Mouse (Mus musculus): ENCODE measurements around the gene Pde7b.

Pde7b gene

DNA sequence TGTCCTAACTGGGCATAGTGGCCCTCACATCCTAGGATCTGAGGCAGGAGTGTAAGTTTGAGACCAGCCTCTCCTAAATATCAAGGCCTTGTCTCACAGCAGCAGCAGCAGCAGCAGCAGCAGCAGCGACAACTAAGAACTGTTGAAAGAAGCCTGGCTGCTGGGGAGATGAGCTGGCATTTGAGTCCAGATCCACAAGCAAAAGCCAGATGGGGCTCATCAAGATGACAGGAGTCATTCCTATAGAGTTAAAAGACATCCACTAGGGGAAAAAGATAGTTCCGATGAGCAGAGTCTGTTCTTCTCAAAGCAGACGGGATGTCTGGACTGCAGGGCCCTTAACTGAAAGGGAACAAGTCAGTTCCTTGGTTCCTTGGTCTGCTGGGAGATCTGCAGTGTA lies 316.5 kb downstream of the Pde7b start:
- peak; percentile 23 for DNase-seq

GRCm38 (mm10) chr10:20405471-20405870 lies 319.4 kb downstream of the Pde7b start:
- DNase-seq, result peak; percentile 65

- DNase-seq, result no peak
Observed at GRCm38 (mm10) chr10:20402941-20403340, 321.9 kb downstream of the Pde7b start.

GRCm38 (mm10) chr10:20400406-20400805 lies 324.5 kb downstream of the Pde7b start:
- DNase-seq, result no peak

GRCm38 (mm10) chr10:20398641-20399390 lies 326.1 kb downstream of the Pde7b start:
- DNase-seq, result no peak

DNA sequence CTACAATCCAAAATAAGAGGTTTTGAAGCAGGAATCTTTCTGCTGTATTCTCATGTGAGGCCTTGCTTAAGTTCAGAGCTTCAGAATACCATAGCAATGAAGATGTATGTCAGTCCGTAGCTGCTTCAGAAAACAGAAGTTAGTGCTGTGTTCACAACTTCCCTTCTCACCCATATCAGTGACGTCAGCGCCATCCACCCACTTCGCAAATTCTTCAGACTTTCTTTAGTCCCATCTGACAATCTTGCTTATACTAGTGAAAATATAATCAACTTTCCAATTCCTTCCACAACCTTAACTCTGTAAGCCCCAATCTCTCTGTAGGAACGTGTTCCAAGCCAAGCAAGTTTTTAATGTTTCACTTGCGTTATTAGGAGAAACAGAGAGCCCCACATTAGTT lies 326.7 kb downstream of the Pde7b start:
- DNase-seq, result no peak

GRCm38 (mm10) chr10:20395778-20396177 lies 329.1 kb downstream of the Pde7b start:
- DNase-seq, result no peak

GRCm38 (mm10) chr10:20394815-20395214 lies 330.1 kb downstream of the Pde7b start:
- no peak for DNase-seq

- no peak for DNase-seq
Observed at GRCm38 (mm10) chr10:20390568-20390967, 334.3 kb downstream of the Pde7b start.

DNA sequence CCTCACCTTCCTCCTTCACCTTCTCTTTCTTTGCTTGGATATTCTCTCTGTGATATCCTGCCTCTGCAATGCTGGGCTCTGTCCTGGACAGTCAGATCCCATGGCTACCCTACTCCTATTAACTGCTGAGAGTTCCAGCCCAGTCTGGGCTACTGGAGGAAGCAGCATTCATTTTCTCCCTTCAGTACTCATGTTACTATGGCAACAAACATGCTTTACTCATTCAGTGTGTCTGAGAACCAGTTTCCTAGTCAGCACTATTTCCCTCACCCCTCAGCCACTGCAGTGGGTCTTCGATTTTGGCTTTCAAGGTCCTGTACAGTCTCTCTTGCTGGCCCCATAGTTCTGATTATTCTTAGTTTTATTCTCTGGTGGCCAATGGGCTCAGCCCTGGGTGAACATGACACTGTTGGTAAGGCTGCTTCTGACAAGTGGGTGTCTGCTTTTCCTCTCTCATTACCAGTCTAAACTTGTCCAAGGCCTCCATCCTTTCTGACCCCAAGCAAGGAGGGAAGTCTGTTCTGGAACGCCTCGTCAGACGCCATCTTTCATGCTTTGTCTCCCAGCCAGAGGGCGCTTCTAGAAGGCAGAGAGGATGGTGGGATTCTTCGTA lies 342.0 kb downstream of the Pde7b start:
- DNase-seq, result no peak

DNA sequence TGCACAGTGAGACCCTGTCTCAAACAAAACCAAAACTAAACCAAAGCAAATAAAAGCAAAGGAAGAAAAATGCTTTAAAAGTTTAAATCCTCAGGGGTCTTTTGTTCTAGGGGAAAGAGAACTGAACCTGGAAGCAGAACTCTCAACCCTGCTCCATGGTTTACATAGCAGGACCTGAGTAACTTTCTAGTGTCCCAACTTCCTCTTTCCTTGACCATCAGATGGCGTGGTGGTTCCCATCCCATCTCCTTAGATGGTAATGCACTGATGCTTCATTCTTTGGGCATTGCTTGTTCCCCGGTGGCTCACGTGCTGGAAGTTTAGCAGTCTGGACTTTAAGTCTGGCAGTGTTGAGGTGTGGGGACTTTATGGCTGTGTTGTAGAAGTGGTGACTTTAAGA lies 343.5 kb downstream of the Pde7b start:
- DNase-seq, result no peak

GRCm38 (mm10) chr10:20380798-20381197 lies 344.1 kb downstream of the Pde7b start:
- no peak for DNase-seq

GRCm38 (mm10) chr10:20379071-20379735 lies 345.7 kb downstream of the Pde7b start:
- DNase-seq, result peak; percentile 8

- no peak for DNase-seq
Observed at GRCm38 (mm10) chr10:20377621-20378020, 347.3 kb downstream of the Pde7b start.

DNA sequence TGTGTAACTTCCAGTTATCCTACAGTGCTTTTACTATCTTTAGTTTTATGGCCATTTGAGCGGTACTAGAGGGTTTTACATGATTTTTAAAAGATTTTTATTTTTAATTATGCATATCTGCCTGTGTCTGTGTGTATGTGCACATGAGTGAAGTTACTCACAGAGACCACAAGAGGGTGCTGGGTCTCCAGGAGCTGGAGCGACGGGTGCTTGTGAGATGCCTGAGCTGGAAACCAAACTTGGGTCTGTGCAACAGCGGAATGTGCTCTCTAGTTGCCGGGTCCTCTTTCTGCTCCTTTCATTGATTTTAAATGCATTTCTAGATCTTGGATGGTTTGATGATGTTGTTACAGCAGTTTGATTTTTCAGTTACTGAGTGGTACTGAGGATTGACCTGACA lies 352.8 kb downstream of the Pde7b start:
- no peak for DNase-seq

GRCm38 (mm10) chr10:20362450-20363118 lies 362.3 kb downstream of the Pde7b start:
- no peak for DNase-seq

GRCm38 (mm10) chr10:20361542-20362449 lies 363.1 kb downstream of the Pde7b start:
- no peak for DNase-seq

DNA sequence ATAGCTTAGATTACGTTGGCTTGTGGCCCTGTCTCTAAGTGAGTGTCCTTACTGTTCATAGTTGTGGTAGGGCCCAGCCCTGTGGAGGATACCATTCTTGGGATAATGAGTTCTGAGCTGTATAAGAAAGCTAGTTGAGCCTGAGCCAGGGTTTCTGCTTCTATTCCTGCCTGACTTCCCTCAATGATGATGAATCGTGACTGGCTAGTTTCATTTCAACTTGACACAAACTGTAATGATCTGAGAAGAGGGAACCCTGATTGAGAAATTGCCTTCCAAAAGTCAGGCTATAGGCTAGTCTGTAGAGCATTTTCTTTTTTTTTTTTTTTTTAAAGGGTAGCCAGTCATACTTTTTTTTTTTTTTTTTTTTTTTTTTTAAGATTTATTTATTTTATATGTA lies 376.0 kb downstream of the Pde7b start:
- DNase-seq, result no peak

Measured in lung, postnatal 14 days (tissue).